Mouse (Mus musculus): ENCODE measurements around the gene S100a3.

DNA sequence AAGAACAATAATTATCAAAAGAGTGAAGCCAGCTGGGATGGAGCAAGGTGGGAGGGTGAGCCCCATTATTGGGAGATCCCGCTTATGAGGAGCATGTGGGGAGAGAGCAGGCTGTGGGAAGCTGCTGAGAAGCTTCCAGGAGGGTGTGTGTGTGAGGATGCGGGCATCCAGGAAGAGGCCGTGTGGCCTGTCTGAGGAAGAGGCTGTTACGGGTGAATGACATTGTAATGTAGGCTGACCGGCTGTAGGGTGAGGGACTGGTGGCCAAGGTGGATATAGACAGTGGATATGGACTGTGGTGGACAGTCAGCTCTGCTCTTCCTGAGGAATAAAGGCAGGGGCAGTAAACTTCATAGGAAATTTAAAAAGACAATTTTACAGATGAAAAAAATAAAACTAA is 65.1 kb downstream of the S100a3 start:
- TF ChIP-seq CTCF (IDR thresholded peaks at IDR 0.05; ENCODE audit: low read depth) (no peak), EP300 (optimal IDR thresholded peaks at IDR 0.05) (no peak)
